Mouse (Mus musculus) layer of hippocampus, adult 2 months (tissue): ENCODE measurements at regions not wholly inside any gene's neighbourhood (a gene's known extent, or its start where the extent isn't known, plus 50 kb on each side); places are given as distances from the start of the nearest gene placed in this dataset.
"Not testable (repeated sequence)": the region's sequence is repeated elsewhere in the genome, so short reads cannot be mapped to it uniquely, and the experiment has no call there.

Experiments used
- DNase-seq, 2 experiments: peaks; one replicate each; pipeline ENCODE4 v3.0.0; 2022; ENCODE audit warnings: low spot score in 2 of 2
- H3K27ac ChIP-seq: fragments of 200-600 bp; 2 replicates; pipeline ENCODE4 v1.8.1; 2022
- H3K4me3 ChIP-seq: fragments of 200-600 bp; 2 replicates; pipeline ENCODE4 v1.8.1; 2022; ENCODE audit warnings: mild to moderate bottlenecking
- CTCF ChIP-seq: fragments of 200-600 bp; conservative IDR thresholded peaks from 2 replicates; pipeline ENCODE4 v1.8.1; 2022; ENCODE audit warnings: antibody characterized with exemption, mild to moderate bottlenecking, moderate library complexity

- no peak for TF ChIP-seq CTCF
- DNase-seq, result no peak
- Histone ChIP-seq H3K27ac (no peak overlapping the region), H3K4me3 (no peak overlapping the region)
Observed at GRCm38 (mm10) chr4:23079521-23079920, 591.4 kb upstream of the Pou3f2 start.

GRCm38 (mm10) chr4:23077603-23078002 lies 589.4 kb upstream of the Pou3f2 start:
- TF ChIP-seq CTCF, result no peak
- Histone ChIP-seq H3K4me3 (no peak overlapping the region), H3K27ac (no peak overlapping the region)
- DNase-seq, result no peak

DNA sequence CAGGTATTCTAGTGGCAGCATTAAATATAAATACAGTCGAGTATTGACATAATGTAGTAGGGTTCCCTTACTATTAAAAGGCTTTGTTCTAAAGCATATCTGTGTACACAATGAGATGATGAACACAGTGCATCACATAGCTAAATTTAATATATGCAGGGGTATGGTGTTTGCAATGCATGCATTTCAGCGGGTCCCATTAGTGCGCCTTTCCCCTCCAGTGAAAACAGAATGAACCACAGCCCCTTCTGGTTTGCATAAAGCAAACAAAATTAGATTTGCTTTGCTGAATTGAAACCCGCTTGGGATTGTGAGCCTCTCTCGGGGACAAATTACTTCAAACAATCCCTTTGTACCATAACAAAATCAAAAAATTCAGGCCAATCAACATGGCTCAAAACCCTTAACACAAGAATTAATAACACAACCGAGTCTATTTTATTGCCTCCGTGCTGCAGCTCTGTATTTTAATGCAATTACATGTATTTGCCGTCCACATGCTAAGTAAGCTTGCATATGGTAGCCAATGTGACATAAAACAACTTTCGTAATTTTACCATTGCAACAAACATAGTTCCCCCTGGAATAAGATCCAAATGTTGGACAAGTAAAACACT lies 562.6 kb upstream of the Pou3f2 start:
- TF ChIP-seq CTCF, result no peak
- Histone ChIP-seq H3K27ac (no peak overlapping the region), H3K4me3 (no peak overlapping the region)
- no peak for DNase-seq

DNA sequence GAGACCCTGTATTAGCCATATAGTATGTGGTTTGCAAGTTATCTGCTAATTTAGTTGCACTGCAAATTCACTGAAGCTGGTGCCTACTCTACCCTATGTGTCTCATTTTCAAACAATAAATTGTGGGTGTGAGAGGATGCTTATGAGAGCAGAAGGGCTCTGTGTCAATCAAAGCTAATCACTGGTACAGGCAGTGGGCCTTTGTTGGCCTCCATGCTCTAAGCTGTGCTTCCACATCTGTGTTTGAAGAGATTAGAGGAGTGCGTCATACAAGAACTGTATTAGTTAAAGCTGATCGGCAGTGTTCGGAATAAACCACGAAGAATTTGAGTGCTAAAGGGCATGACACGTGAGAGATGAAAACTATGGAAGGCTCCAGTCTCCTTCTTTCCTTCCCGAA lies 549.6 kb upstream of the Pou3f2 start:
- Histone ChIP-seq H3K27ac (no peak overlapping the region), H3K4me3 (no peak overlapping the region)
- TF ChIP-seq CTCF, result no peak
- no peak for DNase-seq

DNA sequence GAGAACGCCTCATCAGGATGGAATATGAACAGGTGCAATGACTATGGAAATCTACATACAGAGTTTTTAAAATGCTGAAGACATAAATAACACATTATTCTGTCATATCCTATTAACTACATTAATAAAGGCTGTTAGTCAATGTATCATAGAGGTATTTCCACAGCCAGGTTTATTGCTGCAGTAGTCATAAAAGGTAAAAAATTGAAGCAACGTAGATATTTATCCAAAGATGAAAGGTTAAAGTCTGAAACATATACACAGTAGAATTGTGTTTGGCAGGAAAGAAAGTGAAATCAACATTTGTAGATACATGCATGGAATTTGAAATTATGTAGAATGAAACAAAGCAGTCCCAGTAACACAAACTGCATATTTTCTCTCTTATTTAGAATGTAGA lies 543.1 kb upstream of the Pou3f2 start:
- DNase-seq, result no peak
- TF ChIP-seq CTCF, result no peak
- Histone ChIP-seq H3K27ac (no peak overlapping the region), H3K4me3 (no peak overlapping the region)

- Histone ChIP-seq H3K27ac (no peak overlapping the region), H3K4me3 (no peak overlapping the region)
- TF ChIP-seq CTCF, result no peak
- no peak for DNase-seq
Observed at GRCm38 (mm10) chr4:23022177-23022576, 534.0 kb upstream of the Pou3f2 start.

- Histone ChIP-seq H3K4me3 (no peak overlapping the region), H3K27ac (no peak overlapping the region)
- no peak for DNase-seq
- no peak for TF ChIP-seq CTCF
Observed at GRCm38 (mm10) chr4:23010346-23010745, 522.2 kb upstream of the Pou3f2 start.

DNA sequence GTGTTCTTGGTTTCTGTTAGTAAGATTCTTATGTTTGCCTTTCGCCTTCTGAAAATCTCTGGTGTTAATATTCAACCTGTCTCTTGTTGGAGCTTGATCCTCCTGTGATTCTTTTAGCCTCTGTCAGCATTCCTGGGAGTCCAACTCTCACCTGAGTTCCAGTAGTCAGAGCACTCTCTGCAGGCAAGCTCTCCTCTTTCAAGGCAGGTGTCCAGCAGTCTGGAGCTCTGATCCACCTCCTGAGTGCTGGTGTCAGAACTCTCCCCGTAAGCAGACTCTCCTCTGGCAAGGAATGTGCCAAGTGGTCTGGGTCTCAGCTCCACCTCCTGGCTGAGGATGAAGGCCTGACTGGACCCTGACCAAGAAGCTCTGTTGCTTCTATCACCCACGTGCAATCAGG lies 521.0 kb upstream of the Pou3f2 start:
- H3K4me3 ChIP-seq, H3K27ac ChIP-seq, DNase-seq: not testable (repeated sequence)

- no peak for TF ChIP-seq CTCF
Observed at GRCm38 (mm10) chr4:22998994-22999393, 510.8 kb upstream of the Pou3f2 start.

GRCm38 (mm10) chr4:22997198-22997985 lies 509.2 kb upstream of the Pou3f2 start:
- no peak for DNase-seq
- no peak for TF ChIP-seq CTCF
- Histone ChIP-seq H3K4me3 (no peak overlapping the region), H3K27ac (no peak overlapping the region)

More at GRCm38 (mm10) chr4:22998994-22999393, 510.8 kb upstream of the Pou3f2 start:
- no peak for DNase-seq
- Histone ChIP-seq H3K4me3 (no peak overlapping the region), H3K27ac (no peak overlapping the region)

GRCm38 (mm10) chr4:22986763-22987468 lies 498.8 kb upstream of the Pou3f2 start:
- no peak for TF ChIP-seq CTCF
- no peak overlapping the region for H3K27ac ChIP-seq
- no peak for DNase-seq
- H3K4me3 ChIP-seq, result no peak overlapping the region

GRCm38 (mm10) chr4:22973585-22974116 lies 485.5 kb upstream of the Pou3f2 start:
- H3K27ac ChIP-seq, result no peak overlapping the region
- no peak for DNase-seq
- TF ChIP-seq CTCF, result no peak
- H3K4me3 ChIP-seq, result no peak overlapping the region
